Mouse (Mus musculus): ENCODE data around the gene Cip2a. TPM values are rescaled to one million over a fixed set of nuclear protein-coding genes. Genes with fewer than 3 reads are reported as not detected.

Cip2a gene
- 22.6 and 28.2 TPM in 2 replicates for polyA plus RNA-seq (2014; fragmentation: Nextera tagmentation; extraction: Ambion mirVana)

DNA sequence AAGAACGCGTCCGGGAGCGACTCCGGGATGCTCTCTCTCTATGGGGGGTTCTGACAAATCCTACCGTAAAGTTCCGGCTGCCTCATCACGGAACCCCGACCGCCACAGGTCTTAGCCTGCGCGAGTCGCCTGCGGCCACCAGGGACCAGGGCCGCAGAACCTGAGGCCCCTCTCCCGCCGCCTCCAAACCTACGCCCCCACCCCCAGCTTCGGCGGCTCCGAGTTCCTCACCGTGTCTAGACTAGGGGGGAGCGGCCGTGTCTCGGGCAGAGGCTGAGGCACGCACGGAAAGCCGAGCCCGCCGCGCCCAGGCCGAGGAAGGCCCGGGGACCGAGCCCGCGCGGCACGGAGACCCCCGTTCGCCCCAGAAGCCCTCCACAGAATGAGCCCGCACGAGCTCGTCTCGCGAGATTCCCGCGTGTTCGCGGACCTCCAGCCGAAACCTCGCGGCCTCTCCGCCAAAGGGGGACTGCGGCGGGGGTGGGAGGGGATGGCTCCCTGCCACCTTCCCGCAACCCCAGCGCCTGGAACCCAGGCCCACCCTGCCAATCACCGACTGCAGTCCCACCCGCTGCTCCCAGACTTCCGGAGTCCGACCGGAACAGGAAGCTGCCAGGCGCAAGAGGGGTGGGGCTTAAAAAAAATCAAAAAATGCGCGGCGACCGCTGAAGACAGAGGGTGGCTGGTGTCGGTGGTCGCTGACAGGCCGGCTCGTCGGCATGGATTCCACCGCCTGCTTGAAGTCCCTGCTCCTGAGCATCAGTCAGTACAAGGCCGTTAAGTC lies at the start of gene Cip2a, which contains the start of gene Dzip3:
TSS of gene Cip2a (plus strand) at position 627 of the 784 bp plus-strand sequence.
TSS of gene Dzip3 (minus strand) at position 607 of the 784 bp plus-strand sequence.
- WGBS, result under 1% methylated on average over 62 of the region's 74 CpGs
- H3K4me3 ChIP-seq (ENCODE audit: low read depth, low read length), result peak within 1 kb of the TSS; percentile 83
- no peaks in the 10 kb centered on the region for H3K9me3 ChIP-seq (replicated peaks; ENCODE audit: control insufficient read depth, low read length)
- H3K4me2 ChIP-seq (ENCODE audit: low read length), result peak within 1 kb of the TSS; percentile 68
- H3K9ac ChIP-seq (ENCODE audit: low read length), result peak within 1 kb of the TSS; percentile 98
- H3K27me3 ChIP-seq (replicated peaks; ENCODE audit: control insufficient read depth, insufficient read depth, low read length), result no peaks in the 10 kb centered on the region
- peak; percentile 99 for ATAC-seq
- DNase-seq (ENCODE audit: low spot score), result peak; percentile 97
- H3K4me1 ChIP-seq (ENCODE audit: control insufficient read depth, insufficient read depth, low read length), result peaks cover 12% of the 10 kb centered on the region
- H3K36me3 ChIP-seq (ENCODE audit: control insufficient read depth, insufficient read depth, low read length), result peaks cover 5% of the 10 kb centered on the region; the same call in 1 of the 2 replicates
- peak within 1 kb of the TSS; percentile 96 for H3K27ac ChIP-seq (ENCODE audit: low read depth, low read length)

- Histone ChIP-seq H3K4me2 (ENCODE audit: low read length) (no peak overlapping the region), H3K27ac (ENCODE audit: low read depth, low read length) (no peak overlapping the region), H3K4me1 (ENCODE audit: control insufficient read depth, insufficient read depth, low read length) (no peaks in the 10 kb centered on the region), H3K27me3 (replicated peaks; ENCODE audit: control insufficient read depth, insufficient read depth, low read length) (no peaks in the 10 kb centered on the region), H3K9ac (ENCODE audit: low read length) (no peak overlapping the region), H3K9me3 (replicated peaks; ENCODE audit: control insufficient read depth, low read length) (no peaks in the 10 kb centered on the region), H3K36me3 (ENCODE audit: control insufficient read depth, insufficient read depth, low read length) (peaks cover 22% of the 10 kb centered on the region), H3K4me3 (ENCODE audit: low read depth, low read length) (no peak overlapping the region)
- 96% methylated on average over 2 of the region's 2 CpGs for WGBS
- DNase-seq (ENCODE audit: low spot score), result no peak
- ATAC-seq, result no peak
Observed at GRCm38 (mm10) chr16:48972996-48973395, 21.0 kb upstream of the Cip2a start.

GRCm38 (mm10) chr16:48973548-48973947 lies 20.4 kb upstream of the Cip2a start:
- Histone ChIP-seq H3K4me1 (ENCODE audit: control insufficient read depth, insufficient read depth, low read length) (no peaks in the 10 kb centered on the region), H3K4me2 (ENCODE audit: low read length) (no peak overlapping the region), H3K27ac (ENCODE audit: low read depth, low read length) (no peak overlapping the region), H3K9ac (ENCODE audit: low read length) (no peak overlapping the region), H3K27me3 (replicated peaks; ENCODE audit: control insufficient read depth, insufficient read depth, low read length) (no peaks in the 10 kb centered on the region), H3K9me3 (replicated peaks; ENCODE audit: control insufficient read depth, low read length) (no peaks in the 10 kb centered on the region), H3K36me3 (ENCODE audit: control insufficient read depth, insufficient read depth, low read length) (peaks cover 28% of the 10 kb centered on the region), H3K4me3 (ENCODE audit: low read depth, low read length) (no peak overlapping the region)
- ATAC-seq (no peak), DNase-seq (ENCODE audit: low spot score) (peak; percentile 26)
- WGBS, result 95% methylated on average over 1 of the region's 1 CpGs

GRCm38 (mm10) chr16:48979965-48980364 lies 14.0 kb upstream of the Cip2a start:
- H3K4me3 ChIP-seq (ENCODE audit: low read depth, low read length), result no peak overlapping the region
- no peaks in the 10 kb centered on the region for H3K9me3 ChIP-seq (replicated peaks; ENCODE audit: control insufficient read depth, low read length)
- no peak for DNase-seq (ENCODE audit: low spot score)
- H3K4me2 ChIP-seq (ENCODE audit: low read length), result no peak overlapping the region
- no peak overlapping the region for H3K9ac ChIP-seq (ENCODE audit: low read length)
- H3K27me3 ChIP-seq (replicated peaks; ENCODE audit: control insufficient read depth, insufficient read depth, low read length), result no peaks in the 10 kb centered on the region
- H3K4me1 ChIP-seq (ENCODE audit: control insufficient read depth, insufficient read depth, low read length), result no peaks in the 10 kb centered on the region
- H3K27ac ChIP-seq (ENCODE audit: low read depth, low read length), result no peak overlapping the region
- peaks cover 31% of the 10 kb centered on the region for H3K36me3 ChIP-seq (ENCODE audit: control insufficient read depth, insufficient read depth, low read length)
- no peak for ATAC-seq

GRCm38 (mm10) chr16:48985034-48985627 lies 8.9 kb upstream of the Cip2a start:
- Histone ChIP-seq H3K9me3 (replicated peaks; ENCODE audit: control insufficient read depth, low read length) (no peaks in the 10 kb centered on the region), H3K4me3 (ENCODE audit: low read depth, low read length) (no peak overlapping the region), H3K4me2 (ENCODE audit: low read length) (no peak overlapping the region), H3K36me3 (ENCODE audit: control insufficient read depth, insufficient read depth, low read length) (peaks cover 14% of the 10 kb centered on the region), H3K27me3 (replicated peaks; ENCODE audit: control insufficient read depth, insufficient read depth, low read length) (no peaks in the 10 kb centered on the region), H3K4me1 (ENCODE audit: control insufficient read depth, insufficient read depth, low read length) (no peaks in the 10 kb centered on the region), H3K9ac (ENCODE audit: low read length) (no peak overlapping the region), H3K27ac (ENCODE audit: low read depth, low read length) (no peak overlapping the region)
- DNase-seq (ENCODE audit: low spot score) (no peak), ATAC-seq (no peak)
- WGBS, result 49% methylated on average over 5 of the region's 5 CpGs

- DNase-seq (ENCODE audit: low spot score) (no peak), ATAC-seq (no peak)
- Histone ChIP-seq H3K9ac (ENCODE audit: low read length) (no peak overlapping the region), H3K4me1 (ENCODE audit: control insufficient read depth, insufficient read depth, low read length) (peaks cover 6% of the 10 kb centered on the region; the same call in 1 of the 2 replicates), H3K27me3 (replicated peaks; ENCODE audit: control insufficient read depth, insufficient read depth, low read length) (no peaks in the 10 kb centered on the region), H3K27ac (ENCODE audit: low read depth, low read length) (no peak overlapping the region), H3K9me3 (replicated peaks; ENCODE audit: control insufficient read depth, low read length) (no peaks in the 10 kb centered on the region), H3K4me2 (ENCODE audit: low read length) (no peak overlapping the region), H3K36me3 (ENCODE audit: control insufficient read depth, insufficient read depth, low read length) (no peaks in the 10 kb centered on the region), H3K4me3 (ENCODE audit: low read depth, low read length) (no peak overlapping the region)
Observed at GRCm38 (mm10) chr16:48989700-48990099, 4.3 kb upstream of the Cip2a start.

DNA sequence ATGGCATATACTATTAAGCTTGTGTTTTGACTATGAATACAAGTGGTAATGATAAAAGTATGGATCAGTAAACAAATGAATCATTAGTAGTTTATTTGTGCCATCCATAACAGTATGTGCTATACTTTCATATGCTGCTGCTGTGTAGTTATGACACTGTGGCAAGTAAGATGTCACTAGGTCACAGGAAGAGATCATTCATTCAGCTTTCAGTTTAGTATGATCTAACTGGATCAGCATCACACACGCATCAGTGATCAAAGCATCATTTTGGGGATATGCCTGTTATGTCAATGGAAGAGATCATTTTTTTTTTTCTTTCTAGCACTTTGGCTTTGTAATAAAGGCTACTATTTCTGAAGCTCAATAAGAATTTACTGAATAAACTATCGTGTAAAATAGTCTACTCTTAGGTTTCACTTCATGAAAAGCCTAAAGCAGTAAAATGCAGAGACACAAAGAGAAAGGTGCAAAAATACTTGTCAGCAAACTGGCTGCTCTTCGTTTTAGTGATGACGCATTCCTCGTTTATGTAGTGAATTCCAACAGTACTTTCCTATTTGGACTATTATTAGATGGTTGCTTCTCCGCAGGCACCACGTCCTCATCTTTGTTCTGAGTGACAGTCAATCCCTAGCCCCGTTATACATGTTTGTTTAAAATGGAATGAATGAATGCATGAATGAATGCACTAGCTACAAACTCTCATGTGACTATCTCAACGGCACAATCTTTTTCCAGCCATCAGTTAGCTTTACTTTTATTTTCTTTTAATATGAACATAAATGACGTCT lies 1.4 kb upstream of the Cip2a start:
- no peaks in the 10 kb centered on the region for H3K27me3 ChIP-seq (replicated peaks; ENCODE audit: control insufficient read depth, insufficient read depth, low read length)
- 29% methylated on average over 10 of the region's 10 CpGs for WGBS
- H3K27ac ChIP-seq (ENCODE audit: low read depth, low read length), result no peak overlapping the region
- H3K9ac ChIP-seq (ENCODE audit: low read length), result peak overlapping the region; percentile 98
- no peaks in the 10 kb centered on the region for H3K9me3 ChIP-seq (replicated peaks; ENCODE audit: control insufficient read depth, low read length)
- H3K4me2 ChIP-seq (ENCODE audit: low read length), result peak overlapping the region; percentile 68
- DNase-seq (ENCODE audit: low spot score), result peak; percentile 29
- H3K4me1 ChIP-seq (ENCODE audit: control insufficient read depth, insufficient read depth, low read length), result peaks cover 12% of the 10 kb centered on the region
- ATAC-seq, result no peak
- H3K4me3 ChIP-seq (ENCODE audit: low read depth, low read length), result peak overlapping the region; percentile 83
- H3K36me3 ChIP-seq (ENCODE audit: control insufficient read depth, insufficient read depth, low read length), result no peaks in the 10 kb centered on the region

- 2% methylated on average over 9 of the region's 9 CpGs for WGBS
- peaks cover 12% of the 10 kb centered on the region for H3K4me1 ChIP-seq (ENCODE audit: control insufficient read depth, insufficient read depth, low read length)
- no peak for DNase-seq (ENCODE audit: low spot score)
- no peak for ATAC-seq
- H3K9ac ChIP-seq (ENCODE audit: low read length), result peak overlapping the region; percentile 98
- peak overlapping the region; percentile 96 for H3K27ac ChIP-seq (ENCODE audit: low read depth, low read length)
- H3K36me3 ChIP-seq (ENCODE audit: control insufficient read depth, insufficient read depth, low read length), result no peaks in the 10 kb centered on the region
- peak overlapping the region; percentile 83 for H3K4me3 ChIP-seq (ENCODE audit: low read depth, low read length)
- H3K9me3 ChIP-seq (replicated peaks; ENCODE audit: control insufficient read depth, low read length), result no peaks in the 10 kb centered on the region
- H3K27me3 ChIP-seq (replicated peaks; ENCODE audit: control insufficient read depth, insufficient read depth, low read length), result no peaks in the 10 kb centered on the region
- peak overlapping the region; percentile 68 for H3K4me2 ChIP-seq (ENCODE audit: low read length)
Observed at GRCm38 (mm10) chr16:48993231-48993558, 790 bp upstream of the Cip2a start.

All from forebrain, embryonic 14.5 days (tissue).